8 mouse cellular contexts compared by ENCODE assay signal in the genomic region with DNA sequence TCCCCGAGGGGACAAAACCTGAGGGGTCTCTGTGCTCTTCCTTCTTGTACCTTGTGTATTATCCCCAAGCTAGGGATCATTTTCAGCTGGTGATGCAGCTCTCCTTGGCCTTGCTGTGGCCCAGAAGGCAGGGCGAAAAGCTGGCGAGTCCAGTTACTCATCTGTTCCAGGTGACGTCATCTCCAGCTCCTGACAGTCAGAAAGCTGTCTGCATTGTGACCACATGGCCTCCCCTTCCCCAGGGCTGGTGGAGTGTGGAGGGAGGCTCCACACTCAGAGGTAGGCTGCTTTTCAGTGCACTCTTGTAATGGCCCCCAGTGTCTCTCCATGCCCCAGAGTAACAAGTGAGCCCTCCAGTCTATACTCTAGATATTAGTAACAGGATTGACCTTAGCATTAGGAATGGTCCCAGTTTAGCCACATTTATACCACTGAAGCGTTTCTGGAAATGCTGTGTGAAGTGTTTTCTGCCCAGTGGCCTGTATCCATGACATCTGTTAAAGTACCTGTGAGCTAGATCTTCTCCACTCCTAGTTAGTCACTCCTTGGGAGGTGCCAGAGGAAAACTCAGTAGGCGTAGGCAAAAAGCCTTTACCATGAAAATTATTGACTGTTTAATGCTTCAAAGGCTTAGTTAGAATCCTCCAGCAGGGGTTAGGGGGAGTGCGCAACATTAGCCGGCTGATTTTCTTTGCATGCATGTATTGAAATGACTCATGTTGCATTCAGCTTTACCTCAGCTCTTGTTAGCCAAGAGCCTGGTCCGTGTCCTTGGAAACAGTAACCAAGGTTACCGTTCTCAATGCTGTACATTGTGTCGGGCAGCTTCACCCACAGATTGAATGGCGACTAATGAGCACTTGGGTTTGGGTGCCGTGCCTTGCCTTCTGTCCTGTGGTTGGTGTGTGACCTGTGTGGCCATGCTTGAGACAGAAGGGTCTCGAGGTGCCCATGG. TPM values are rescaled to one million over a fixed set of nuclear protein-coding genes. Genes with fewer than 3 reads are reported as not detected.
DNase-seq lines count a peak whose midpoint lies in the region; ATAC-seq lines count a peak whose summit lies in the region.

No protein-coding gene starts in this region.

- 78% methylated on average over 14 of the region's 14 CpGs for WGBS in heart, embryonic 12.5 days
- WGBS in intestine, embryonic 15.5 days, result 75% methylated on average over 14 of the region's 14 CpGs

- H3K9me3 ChIP-seq in heart, embryonic 12.5 days (replicated peaks), result no peaks in the 10 kb centered on the region
- H3K9me3 ChIP-seq in intestine, embryonic 15.5 days, result no peaks in the 10 kb centered on the region

- peaks cover 18% of the 10 kb centered on the region for H3K4me1 ChIP-seq in heart, embryonic 12.5 days (replicated peaks)
- peaks cover 6% of the 10 kb centered on the region; the same call in 1 of the 2 replicates for H3K4me1 ChIP-seq in intestine, embryonic 15.5 days (replicated peaks)

- 0 out of 2 replicates have a peak, but pooled peaks cover 7% of the 10 kb centered on the region for H3K27me3 ChIP-seq in heart, embryonic 12.5 days (replicated peaks)
- H3K27me3 ChIP-seq in intestine, embryonic 15.5 days (replicated peaks), result no peaks in the 10 kb centered on the region

- no peak overlapping the region for H3K4me3 ChIP-seq in heart, embryonic 12.5 days
- H3K4me3 ChIP-seq in intestine, embryonic 15.5 days (replicated peaks), result no peak overlapping the region

- H3K4me2 ChIP-seq in heart, embryonic 12.5 days, result no peak overlapping the region
- no peak overlapping the region for H3K4me2 ChIP-seq in intestine, embryonic 15.5 days (replicated peaks)

- H3K9ac ChIP-seq in heart, embryonic 12.5 days, result no peak overlapping the region
- H3K9ac ChIP-seq in intestine, embryonic 15.5 days, result no peak overlapping the region

- ATAC-seq in heart, embryonic 12.5 days (ENCODE audit: insufficient number of reproducible peaks, low FRiP score), result no peak
- no peak; the same call in 1 of the 2 replicates for ATAC-seq in intestine, embryonic 15.5 days

- peaks cover 21% of the 10 kb centered on the region for H3K36me3 ChIP-seq in heart, embryonic 12.5 days
- H3K36me3 ChIP-seq in intestine, embryonic 15.5 days, result no peaks in the 10 kb centered on the region

- intact Hi-C loops in left cerebral cortex, postnatal 36 days (cut with DNase I), result no loop called here

- no peak overlapping the region for H3K27ac ChIP-seq in heart, embryonic 12.5 days (ENCODE audit: poor library complexity, severe bottlenecking)
- no peak overlapping the region for H3K27ac ChIP-seq in intestine, embryonic 15.5 days

- DNase-seq in heart, postnatal 4 days, result peak; percentile 15
- DNase-seq in adrenal gland, postnatal 25 days, result peak; percentile 58
- peak; percentile 72 to 79 for DNase-seq in frontal cortex, adult 2 months (ENCODE audit: extremely low spot score in 1 of 2, low spot score in 1 of 2)
- peak; percentile 59 to 69 for DNase-seq in left cerebral cortex, postnatal 36 days (ENCODE audit: low spot score in 2 of 2)
- peak; percentile 62 to 68 for DNase-seq in right cerebral cortex, postnatal 36 days (ENCODE audit: low spot score in 2 of 2)
- no peak for DNase-seq in spleen, adult 12 weeks (ENCODE audit: low spot score)

RNA-seq across cellular contexts. Expression of a gene that starts 26.0 kb away (rescaled TPM):
- 1 to 10 TPM in 1 of 2 experiments, under 1 TPM in 1; 0.29 to 1.4 TPM for total RNA-seq in heart, postnatal 4 days (2021)
- polyA plus RNA-seq in heart, embryonic 12.5 days (2016; fragmentation: Nextera tagmentation; extraction: Ambion mirVana), result 5.9 and 6.2 TPM in 2 replicates
- total RNA-seq in adrenal gland, postnatal 25 days (2021), result 3.9 and 4.7 TPM in 2 replicates
- 98.1 and 121 TPM in 2 replicates for polyA plus RNA-seq in frontal cortex, adult 2 months (2012; rRNA removed)
- 10 to 100 TPM; 77.9 to 79.3 TPM for total RNA-seq in left cerebral cortex, postnatal 36 days (2021)
- 15.7 and 16.9 TPM in 2 replicates for polyA plus RNA-seq in intestine, embryonic 15.5 days (2015; fragmentation: Nextera tagmentation; extraction: Ambion mirVana)

Comparison
In these comparisons a context has a peak if more than half of its experiments do, and no peak if none do; other contexts are left out.
1. RNA of a gene that starts 26.0 kb away (total RNA-seq): 77.9 to 79.3 TPM in left cerebral cortex, postnatal 36 days; 3.9 to 4.7 TPM in adrenal gland, postnatal 25 days and 0.29 to 1.4 TPM in heart, postnatal 4 days; every median in the first group is over 10 times any median in the second.